Mouse (Mus musculus) neural tube, embryonic 12.5 days (tissue): Measurements from ENCODE around the gene H2-M10.3. TPM values are rescaled to one million over a fixed set of nuclear protein-coding genes. Genes with fewer than 3 reads are reported as not detected.
A peak's percentile ranks its signal among the peaks of the same experiment; 100 is the strongest.
"Not testable (repeated sequence)": the region's sequence is repeated elsewhere in the genome, so short reads cannot be mapped to it uniquely, and the experiment has no call there.

Experiments used
- ATAC-seq: fragments of 200-750 bp; cut with Nextera tagmentation; 2 replicates; pipeline ENCODE4 v1.8.0; 2017; ENCODE audit warnings: low read depth, mild to moderate bottlenecking, moderate TSS enrichment, moderate library complexity; ENCODE audit not compliant: low FRiP score
- H3K27ac ChIP-seq: fragments of 300-500 bp; sonication (generic); 2 replicates; pipeline ENCODE4 v1.5.1; 2016
- H3K27me3 ChIP-seq: fragments of 300-500 bp; sonication (generic); replicated peaks from 2 replicates; pipeline ENCODE4 v1.6.1; 2016; ENCODE audit warnings: mild to moderate bottlenecking
- H3K36me3 ChIP-seq: fragments of 300-500 bp; sonication (generic); 2 replicates; pipeline ENCODE4 v1.6.1; 2016; ENCODE audit warnings: mild to moderate bottlenecking
- H3K4me1 ChIP-seq: fragments of 300-500 bp; sonication (generic); 2 replicates; pipeline ENCODE4 v1.6.1; 2016
- H3K4me2 ChIP-seq: fragments of 300-500 bp; sonication (generic); replicated peaks from 2 replicates; pipeline ENCODE4 v1.6.1; 2016; ENCODE audit warnings: mild to moderate bottlenecking
- H3K4me3 ChIP-seq: fragments of 300-500 bp; sonication (generic); 2 replicates; pipeline ENCODE4 v1.5.1; 2016
- H3K9ac ChIP-seq: fragments of 300-500 bp; sonication (generic); 2 replicates; pipeline ENCODE4 v1.6.1; 2016; ENCODE audit warnings: mild to moderate bottlenecking
- H3K9me3 ChIP-seq: fragments of 300-500 bp; sonication (generic); 2 replicates; pipeline ENCODE4 v1.6.1; 2016; ENCODE audit warnings: mild to moderate bottlenecking
- WGBS: fragments of 180-500 bp; shearing (Covaris S2); methylation state at CpG from one replicate; pipeline ENCODE4 v1.1.7; 2016; 5-methylcytosine and 5-hydroxymethylcytosine counted together
- polyA plus RNA-seq: library from polyadenylated mRNA; unstranded; fragments of >200 nt; fragmentation: Nextera tagmentation; extraction: Ambion mirVana; gene quantifications from 2 replicates; pipeline ENCODE4 v1.2.1, GENCODE M21; 2016

Gene H2-M10.3
- polyA plus RNA-seq: not detected in 2 replicates

- ATAC-seq, H3K27ac ChIP-seq, H3K4me1 ChIP-seq, H3K4me3 ChIP-seq, H3K36me3 ChIP-seq, H3K27me3 ChIP-seq, H3K9ac ChIP-seq, H3K9me3 ChIP-seq, H3K4me2 ChIP-seq: not testable (repeated sequence)
- 92% methylated on average over 2 of the region's 2 CpGs for WGBS
Measured at GRCm38 (mm10) chr17:36368317-36368716, at the start of gene H2-M10.3. H2-M10.3 (minus strand) TSS chr17:36368417.

DNA sequence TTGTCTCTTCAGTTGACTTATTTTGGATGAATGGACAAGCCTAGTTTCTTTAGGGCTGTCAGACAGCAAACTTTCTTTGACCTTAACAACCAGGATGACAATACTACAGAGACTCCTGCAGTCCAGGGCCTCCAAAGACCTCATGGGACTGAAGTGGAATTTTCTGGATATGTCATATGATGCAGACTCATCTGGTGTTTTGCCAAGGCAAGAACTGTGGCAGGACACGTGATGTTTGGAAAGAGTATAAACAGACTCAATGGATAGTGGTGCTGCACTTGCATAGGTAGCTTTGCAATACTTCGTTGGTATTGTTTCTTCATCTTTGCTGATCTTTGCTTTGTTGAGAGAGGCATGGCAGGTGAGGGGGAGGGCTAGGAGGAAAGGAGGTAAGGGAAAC is 49.2 kb upstream of the H2-M10.3 start:
- no peak overlapping the region for H3K4me3 ChIP-seq
- ATAC-seq: no peak
- WGBS: 62% methylated on average over 2 of the region's 2 CpGs

DNA sequence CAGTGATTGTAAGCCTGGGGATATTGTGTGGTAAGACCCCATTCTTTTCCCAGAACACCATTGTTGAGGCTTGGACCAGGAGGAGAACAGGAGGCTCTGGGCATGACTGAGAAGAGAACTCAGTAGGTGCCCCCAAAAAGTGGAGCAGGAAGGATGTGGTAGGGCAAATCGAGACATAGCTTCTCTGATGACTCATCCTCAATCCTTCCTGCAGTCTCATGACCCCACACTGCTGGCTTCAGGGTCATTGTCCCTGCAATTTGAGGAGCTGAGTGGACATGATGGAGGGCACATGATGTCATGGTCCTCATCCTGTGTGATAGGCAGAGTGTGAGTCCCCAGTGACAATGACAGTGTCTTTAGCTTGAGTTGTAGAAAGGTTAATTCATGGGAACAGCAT is 47.2 kb upstream of the H2-M10.3 start:
- no peak overlapping the region for H3K4me2 ChIP-seq
- H3K27me3 ChIP-seq: no peaks in the 10 kb centered on the region
- H3K36me3 ChIP-seq: no peaks in the 10 kb centered on the region
- no peaks in the 10 kb centered on the region for H3K9me3 ChIP-seq
- H3K27ac ChIP-seq: no peak overlapping the region
- H3K4me1 ChIP-seq: no peaks in the 10 kb centered on the region
- H3K4me3 ChIP-seq: no peak overlapping the region
- WGBS: 48% methylated on average over 1 of the region's 1 CpGs
- no peak for ATAC-seq
- H3K9ac ChIP-seq: no peak overlapping the region

More for the DNA sequence above, 49.2 kb upstream of the H2-M10.3 start:
- Histone ChIP-seq H3K27me3 (no peaks in the 10 kb centered on the region), H3K36me3 (no peaks in the 10 kb centered on the region), H3K9me3 (no peaks in the 10 kb centered on the region), H3K27ac (no peak overlapping the region), H3K4me2 (no peak overlapping the region), H3K9ac (no peak overlapping the region), H3K4me1 (no peaks in the 10 kb centered on the region)

DNA sequence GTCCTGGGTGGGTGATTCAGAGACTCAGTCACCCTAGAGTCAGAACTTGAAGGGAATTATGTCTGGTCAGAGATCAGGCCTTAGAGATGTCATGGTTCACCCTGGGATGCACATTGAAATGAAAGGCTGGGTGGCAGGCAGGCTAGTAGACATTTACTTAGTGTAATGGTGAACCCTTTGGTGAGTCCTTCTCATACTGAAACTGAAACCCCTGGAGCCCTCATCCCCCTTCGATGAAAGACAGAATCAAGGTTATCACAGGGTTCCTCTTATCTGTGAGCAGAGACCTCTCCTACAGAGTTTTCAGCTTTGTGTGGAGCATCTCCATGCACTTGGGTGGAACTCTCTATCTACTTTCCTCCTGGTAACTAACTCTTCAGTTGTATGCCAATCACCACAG is 46.1 kb upstream of the H2-M10.3 start:
- Histone ChIP-seq H3K4me3 (no peak overlapping the region), H3K27ac (no peak overlapping the region), H3K4me2 (no peak overlapping the region), H3K9ac (no peak overlapping the region), H3K27me3 (no peaks in the 10 kb centered on the region), H3K4me1 (no peaks in the 10 kb centered on the region), H3K9me3 (no peaks in the 10 kb centered on the region), H3K36me3 (no peaks in the 10 kb centered on the region)
- ATAC-seq: no peak
- 86% methylated on average over 1 of the region's 1 CpGs for WGBS

DNA sequence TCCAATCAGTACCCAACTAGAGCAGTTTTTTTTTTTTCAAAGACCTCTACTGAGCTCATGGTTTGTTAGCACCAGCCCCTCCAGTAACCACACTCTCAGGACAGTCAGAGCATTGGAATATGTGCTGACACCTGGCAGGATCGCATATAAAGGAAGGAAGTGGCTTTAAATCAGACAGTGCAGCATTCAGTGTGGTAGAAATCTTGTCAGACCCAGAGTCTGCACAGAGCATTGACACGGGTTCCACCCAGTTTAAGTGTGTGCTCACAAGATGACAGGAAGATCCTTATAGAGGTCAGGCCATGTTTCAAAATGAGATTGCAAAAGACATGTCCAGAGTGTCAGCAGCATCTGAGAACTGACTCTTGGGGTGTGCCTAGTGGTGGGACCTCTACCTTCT is 21.7 kb upstream of the H2-M10.3 start:
- H3K27ac ChIP-seq: no peak overlapping the region
- no peaks in the 10 kb centered on the region for H3K27me3 ChIP-seq
- no peak overlapping the region for H3K4me2 ChIP-seq
- 78% methylated on average over 2 of the region's 2 CpGs for WGBS
- no peak overlapping the region for H3K9ac ChIP-seq
- ATAC-seq: no peak
- H3K4me1 ChIP-seq: no peaks in the 10 kb centered on the region
- no peaks in the 10 kb centered on the region for H3K36me3 ChIP-seq
- H3K4me3 ChIP-seq: no peak overlapping the region
- H3K9me3 ChIP-seq: no peaks in the 10 kb centered on the region

- H3K9ac ChIP-seq, H3K27ac ChIP-seq, H3K4me3 ChIP-seq, H3K4me1 ChIP-seq, ATAC-seq, H3K9me3 ChIP-seq, H3K36me3 ChIP-seq, H3K4me2 ChIP-seq, H3K27me3 ChIP-seq: not testable (repeated sequence)
Measured at GRCm38 (mm10) chr17:36362404-36362803, 5.8 kb downstream of the H2-M10.3 start.

DNA sequence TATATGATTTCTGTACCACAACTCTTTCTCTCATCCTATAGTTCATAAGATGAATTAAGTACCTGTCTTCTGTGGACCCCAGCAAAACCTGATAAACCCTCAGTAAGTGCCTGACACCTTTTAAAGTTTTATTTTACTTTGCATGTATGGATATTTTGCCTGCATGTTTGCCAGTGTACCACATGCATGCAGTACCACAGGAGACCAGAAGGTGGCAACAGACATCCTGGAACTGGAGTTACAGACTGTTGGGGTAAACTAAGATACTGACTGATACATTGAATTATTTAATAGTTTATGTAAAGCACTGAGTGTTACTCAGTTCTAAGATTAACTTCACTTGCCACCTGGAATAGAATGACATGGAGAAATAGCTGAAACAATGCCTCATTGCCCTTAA is 10.7 kb downstream of the H2-M10.3 start:
- H3K27ac ChIP-seq, ATAC-seq, H3K4me2 ChIP-seq, H3K4me1 ChIP-seq, H3K9me3 ChIP-seq, H3K27me3 ChIP-seq, H3K9ac ChIP-seq, H3K4me3 ChIP-seq, H3K36me3 ChIP-seq: not testable (repeated sequence)

DNA sequence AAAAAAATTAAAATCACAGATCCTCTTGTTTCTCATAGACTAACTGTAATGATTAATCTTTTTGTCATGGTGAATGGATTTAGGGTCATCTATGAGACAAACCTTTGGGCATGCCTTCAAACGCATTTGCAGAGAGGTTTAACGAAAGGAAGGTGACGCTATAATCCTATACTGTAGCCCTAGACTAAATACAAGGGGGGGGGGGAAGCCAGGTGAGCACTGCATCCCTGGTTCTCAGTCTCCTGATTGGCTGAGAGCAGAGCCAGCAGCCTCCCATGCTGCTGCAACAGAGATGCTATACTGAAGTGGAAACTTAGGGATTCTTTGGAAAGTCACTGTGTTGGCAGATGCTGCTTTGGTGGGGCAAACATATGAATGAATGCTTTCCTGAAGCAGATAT is 12.5 kb downstream of the H2-M10.3 start:
- Histone ChIP-seq H3K4me3 (no peak overlapping the region), H3K4me1 (no peaks in the 10 kb centered on the region), H3K9ac (no peak overlapping the region), H3K4me2 (no peak overlapping the region), H3K9me3 (no peaks in the 10 kb centered on the region), H3K36me3 (no peaks in the 10 kb centered on the region), H3K27me3 (no peaks in the 10 kb centered on the region), H3K27ac (no peak overlapping the region)
- no peak for ATAC-seq
- 45% methylated on average over 3 of the region's 3 CpGs for WGBS

- not testable (repeated sequence) for H3K4me1 ChIP-seq, H3K27me3 ChIP-seq, H3K36me3 ChIP-seq, ATAC-seq, H3K27ac ChIP-seq, H3K9me3 ChIP-seq, H3K4me3 ChIP-seq, H3K9ac ChIP-seq, H3K4me2 ChIP-seq
Measured at GRCm38 (mm10) chr17:36355343-36355742, 12.9 kb downstream of the H2-M10.3 start.

DNA sequence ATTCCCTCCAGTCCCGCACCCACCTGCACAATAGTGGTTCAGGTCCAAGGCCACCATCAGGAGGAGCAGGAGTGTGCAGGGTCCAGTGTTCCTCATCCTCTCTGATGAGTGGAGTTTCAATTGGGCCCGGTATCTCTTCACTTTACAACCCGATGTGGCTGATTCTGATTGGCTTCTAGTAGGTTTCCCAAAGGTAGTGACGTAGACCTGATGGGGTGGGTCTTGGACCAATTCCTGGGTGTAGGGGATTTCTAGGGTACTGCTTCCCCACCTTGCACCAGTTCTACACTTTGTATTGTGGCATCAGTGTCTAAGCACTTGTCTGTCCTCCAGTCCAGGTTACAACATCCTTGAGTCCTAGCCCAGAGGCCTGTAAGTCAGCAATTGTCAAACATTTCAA is 42.2 kb downstream of the H2-M10.3 start, which contains the start of gene H2-M10.1:
TSS of gene H2-M10.1 (minus strand) at position 101 of the 400 bp plus-strand sequence.
- H3K4me3 ChIP-seq: no peak within 1 kb of the TSS
- no peaks in the 10 kb centered on the region for H3K9me3 ChIP-seq
- H3K4me2 ChIP-seq: no peak within 1 kb of the TSS
- ATAC-seq: no peak
- H3K27me3 ChIP-seq: no peaks in the 10 kb centered on the region
- H3K4me1 ChIP-seq: no peaks in the 10 kb centered on the region
- WGBS: 86% methylated on average over 4 of the region's 4 CpGs
- no peak within 1 kb of the TSS for H3K9ac ChIP-seq
- no peak within 1 kb of the TSS for H3K27ac ChIP-seq
- no peaks in the 10 kb centered on the region for H3K36me3 ChIP-seq

DNA sequence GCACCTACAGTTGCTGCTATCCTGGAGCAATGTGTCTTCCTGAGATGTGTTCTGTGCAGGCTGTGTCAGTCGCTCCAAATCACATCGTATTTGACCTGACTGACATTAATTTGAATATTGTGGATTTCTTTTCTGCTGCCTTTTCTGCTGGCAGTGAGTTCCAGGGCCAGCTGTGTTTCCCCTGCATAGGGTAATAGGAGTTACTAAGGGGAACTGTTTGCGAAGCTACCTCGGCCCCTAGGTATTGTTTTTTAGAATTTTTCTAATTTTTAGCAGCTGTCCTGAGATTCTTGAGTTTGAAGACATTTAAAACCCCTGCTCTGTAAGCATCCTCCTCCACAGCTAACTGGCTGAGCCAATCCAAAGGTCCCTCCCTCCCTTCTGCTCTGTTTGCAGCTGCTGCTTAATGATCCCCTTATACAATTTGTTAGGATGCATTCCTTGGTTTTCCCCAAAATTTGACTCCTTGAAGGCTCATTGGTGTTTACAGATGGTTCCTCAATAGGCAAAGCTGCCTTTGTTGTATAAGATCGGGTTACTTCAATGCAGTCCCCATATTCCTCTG is 52.4 kb downstream of the H2-M10.3 start:
- ATAC-seq: no peak
- H3K9me3 ChIP-seq: no peaks in the 10 kb centered on the region
- peak overlapping the region; percentile 49 for H3K4me3 ChIP-seq
- peaks cover 5% of the 10 kb centered on the region; the same call in 1 of the 2 replicates for H3K27me3 ChIP-seq
- peak overlapping the region; percentile 72 for H3K4me2 ChIP-seq
- 27% methylated on average over 5 of the region's 5 CpGs for WGBS
- H3K9ac ChIP-seq: peak overlapping the region; percentile 61
- no peaks in the 10 kb centered on the region for H3K36me3 ChIP-seq
- peak overlapping the region; percentile 57; the same call in 1 of the 2 replicates for H3K27ac ChIP-seq
- H3K4me1 ChIP-seq: no peaks in the 10 kb centered on the region

- Histone ChIP-seq H3K4me1 (no peaks in the 10 kb centered on the region), H3K4me2 (peak overlapping the region; percentile 72), H3K36me3 (no peaks in the 10 kb centered on the region), H3K27ac (peak overlapping the region; percentile 57; the same call in 1 of the 2 replicates), H3K4me3 (peak overlapping the region; percentile 49), H3K9me3 (no peaks in the 10 kb centered on the region), H3K9ac (peak overlapping the region; percentile 61), H3K27me3 (peaks cover 5% of the 10 kb centered on the region; the same call in 1 of the 2 replicates)
- peak; percentile 85 for ATAC-seq
- under 1% methylated on average over 19 of the region's 19 CpGs for WGBS
Measured at GRCm38 (mm10) chr17:36315041-36315688, 53.1 kb downstream of the H2-M10.3 start.
